Mouse (Mus musculus) megakaryocyte progenitor cell, adult 5-6 weeks (primary cell): ENCODE data around the gene Ankrd13b. TPM values are rescaled to one million over a fixed set of nuclear protein-coding genes. Genes with fewer than 3 reads are reported as not detected.
A peak's percentile ranks its signal among the peaks of the same experiment; 100 is the strongest.

Experiments
- ATAC-seq: replicated peaks from 2 replicates; pipeline ENCODE4 v1.8.0; 2016; ENCODE audit warnings: mild to moderate bottlenecking, moderate TSS enrichment, inconsistent platforms; ENCODE audit not compliant: poor library complexity
- total RNA-seq, 2 experiments: library from RNA; stranded (forward) in 1 of 2; stranded (reverse) in 1 of 2; fragments of 157-497, 149-512 nt in 1 of 2; fragments of 200-1000 nt in 1 of 2; gene quantifications; 2 replicates each; pipeline versions ENCODE4 v1.2.3 to v1.2.4; 2015 to 2017

Ankrd13b gene
- total RNA-seq, 2 experiments from 2014 or later, result 5.7 to 10.4 TPM

DNA sequence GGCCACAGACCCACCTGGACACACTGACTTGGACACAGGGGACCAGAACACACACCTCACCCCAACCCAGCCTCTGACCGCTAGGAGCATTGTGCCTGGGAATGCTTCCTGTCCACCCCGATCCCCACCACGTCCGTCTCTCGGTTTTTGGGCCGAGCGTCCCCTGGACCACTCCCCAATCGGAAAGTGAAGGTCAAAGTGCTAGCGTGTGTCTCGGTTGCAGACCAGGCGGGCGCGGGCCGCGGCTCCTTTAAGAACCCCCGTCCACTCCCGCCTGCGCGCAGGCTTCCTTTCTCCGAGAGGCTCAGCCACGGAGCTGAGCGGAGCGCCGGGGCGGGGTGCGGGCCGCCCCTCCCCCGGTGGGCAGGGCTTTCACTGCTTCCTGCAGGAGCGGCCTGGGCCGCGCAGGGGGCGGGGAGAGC, 3.4 kb upstream of the Ankrd13b start:
- ATAC-seq, result peak; percentile 63

DNA sequence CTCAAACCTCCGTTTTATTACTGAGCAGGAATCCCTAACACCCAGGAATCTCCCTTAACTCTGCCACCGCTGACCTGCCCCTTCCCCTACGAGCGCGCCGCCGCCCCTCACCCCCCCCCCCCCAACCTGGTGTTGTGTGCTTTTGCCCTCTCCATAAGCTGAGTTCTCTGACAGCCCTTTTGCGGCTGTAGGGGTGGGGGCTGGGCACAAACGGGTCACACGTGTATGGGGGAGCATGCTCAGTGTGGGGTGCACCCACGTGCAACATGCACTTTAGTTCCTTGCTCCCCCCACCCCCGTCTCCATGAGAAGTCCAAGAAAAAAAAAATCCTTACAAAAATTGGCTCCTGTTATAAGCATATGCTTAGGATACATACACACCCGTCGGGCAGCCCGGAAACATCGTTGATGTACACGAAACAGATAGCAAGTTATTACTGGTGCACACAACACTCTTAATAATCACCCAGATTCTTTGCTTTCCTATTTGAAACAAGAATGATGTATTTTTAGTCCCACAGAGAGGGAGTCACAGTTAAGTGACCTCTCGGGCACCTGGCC, 2.9 kb upstream of the Ankrd13b start:
- ATAC-seq, result no peak; the same call in 1 of the 2 replicates

DNA sequence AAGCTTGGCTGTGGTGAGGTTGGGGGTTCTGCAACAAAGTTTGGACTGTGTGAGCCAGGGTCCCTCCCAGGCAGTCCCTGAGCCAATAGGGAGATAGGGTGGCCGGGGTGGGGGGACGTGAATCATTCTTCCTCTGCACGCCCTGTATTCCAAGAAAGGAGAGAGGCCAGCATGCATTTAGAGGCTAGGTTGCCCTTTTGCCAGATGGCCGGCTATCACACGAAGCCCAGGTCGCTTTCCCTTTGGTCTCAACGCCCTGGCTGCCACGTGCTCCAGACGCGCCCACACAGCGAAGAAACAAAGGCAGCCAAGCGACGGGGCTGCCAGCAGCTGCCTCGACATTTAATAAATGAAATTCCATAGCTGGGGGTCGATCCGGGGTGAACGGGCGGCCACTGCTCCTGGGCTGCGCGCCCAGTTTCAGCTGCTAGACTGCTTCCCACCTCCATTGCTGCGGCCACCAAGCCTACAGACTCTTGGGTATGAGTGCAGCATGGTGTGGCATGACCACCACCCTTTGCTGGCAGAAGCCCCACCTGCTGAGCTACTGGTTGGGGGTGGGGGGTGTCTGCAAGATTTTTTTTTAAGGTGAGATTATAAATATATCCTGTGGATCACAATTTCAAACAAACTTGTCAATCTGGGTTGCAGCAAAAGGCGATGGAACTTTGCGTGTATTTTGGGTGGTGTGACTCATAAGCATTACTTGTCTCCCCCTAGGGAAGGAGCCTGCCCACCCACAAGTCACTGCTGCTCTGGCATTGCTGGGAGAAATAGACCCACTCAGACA, 2.2 kb upstream of the Ankrd13b start:
- peak; percentile 15 for ATAC-seq

DNA sequence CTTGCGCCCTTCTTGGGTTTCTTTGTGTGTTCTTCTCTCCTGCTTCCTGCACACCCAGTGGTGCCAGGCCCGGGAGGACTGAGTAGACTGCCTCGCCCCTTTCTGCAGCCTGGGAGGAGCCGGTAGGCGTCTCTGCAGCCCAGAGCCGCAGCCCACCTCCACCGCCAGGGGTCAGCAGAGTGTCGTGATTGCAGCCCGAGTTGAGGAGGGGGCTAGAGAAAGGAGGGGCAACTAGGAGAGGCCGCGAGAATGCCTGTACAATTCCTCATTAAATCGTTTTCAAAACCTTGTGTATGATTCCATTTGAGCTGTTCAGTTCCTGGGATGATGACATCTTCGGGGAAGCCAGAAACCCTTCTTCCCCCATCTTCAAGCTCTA, 1.6 kb upstream of the Ankrd13b start:
- ATAC-seq, result peak; percentile 72

DNA sequence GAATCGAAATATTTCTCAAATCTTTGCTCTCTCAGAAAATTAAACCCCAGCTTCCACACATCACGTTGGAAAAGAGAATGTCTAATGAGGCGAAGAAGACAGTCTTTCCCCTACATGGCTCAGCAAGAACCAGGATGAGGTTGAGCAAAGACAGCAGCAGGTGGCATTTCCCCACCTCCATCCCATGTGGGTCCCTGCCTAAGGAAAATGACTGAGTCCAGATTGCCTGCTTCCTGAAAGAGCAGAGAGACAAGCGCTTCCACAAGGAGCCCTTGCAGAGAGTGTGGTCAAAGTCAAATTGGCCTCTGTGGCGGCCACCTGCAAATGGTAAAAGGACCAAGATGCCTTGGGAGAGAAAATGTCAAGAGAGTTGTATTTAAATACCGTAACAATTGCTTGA, 973 bp upstream of the Ankrd13b start:
- ATAC-seq, result no peak

DNA sequence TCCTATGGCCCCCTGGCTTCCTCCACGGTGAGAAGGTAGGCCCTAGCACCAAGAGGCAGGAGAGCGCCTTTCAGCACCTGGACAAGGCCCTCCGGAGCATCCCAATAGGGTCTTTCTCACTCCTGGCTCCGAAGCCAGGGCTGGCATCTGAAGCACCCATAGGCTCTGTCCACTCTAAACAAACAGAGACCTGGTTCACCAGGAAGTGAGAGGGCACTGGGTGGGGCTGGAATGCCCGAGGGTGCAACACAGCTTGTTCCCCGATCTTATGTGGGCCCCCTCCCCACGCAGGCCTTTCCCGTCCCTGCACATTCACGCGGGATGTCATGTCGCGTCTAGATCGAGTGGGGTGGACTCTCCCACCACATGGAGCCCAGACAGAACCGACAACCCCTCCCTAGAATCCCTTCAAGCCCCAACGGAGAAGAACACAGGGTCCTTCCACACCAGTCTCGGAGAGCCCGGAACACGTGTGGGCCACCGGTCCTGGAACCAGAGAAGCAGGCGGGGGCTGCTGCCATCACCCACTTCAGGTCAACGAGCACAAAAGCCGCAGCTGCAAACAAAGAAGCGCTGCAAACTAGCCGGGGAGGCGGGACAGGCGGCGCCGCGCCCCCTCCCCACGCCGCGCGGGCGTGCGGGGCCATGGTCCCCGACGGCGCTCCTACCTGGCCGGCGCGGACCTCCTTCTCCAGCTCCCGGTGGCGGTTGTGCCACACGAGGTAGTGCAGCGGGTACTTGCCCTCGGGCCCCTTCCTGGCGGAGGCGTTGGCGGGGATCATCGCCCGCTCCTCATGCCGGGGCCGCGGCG, 502 bp downstream of the Ankrd13b start:
- no peak for ATAC-seq

DNA sequence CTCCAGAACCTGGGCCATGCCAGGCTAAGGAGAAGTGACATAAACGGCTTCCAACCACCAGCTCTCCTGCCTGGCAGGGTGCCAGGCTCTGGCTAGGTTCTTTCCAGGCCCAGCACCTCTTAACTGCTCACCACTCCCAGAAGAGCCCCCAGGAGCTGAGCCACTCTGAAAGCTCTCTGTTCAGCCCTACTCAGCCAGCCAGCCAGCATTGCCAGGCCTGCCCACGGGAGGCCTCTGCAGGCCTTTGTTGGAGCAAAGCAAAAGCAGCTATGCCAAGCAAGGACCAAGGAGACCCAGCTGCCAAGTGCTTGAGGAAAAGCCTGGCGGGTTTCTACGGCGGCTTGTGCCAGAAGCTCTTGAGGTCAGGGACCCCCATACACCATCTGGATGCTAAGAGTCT, 2.7 kb downstream of the Ankrd13b start:
- ATAC-seq, result no peak

DNA sequence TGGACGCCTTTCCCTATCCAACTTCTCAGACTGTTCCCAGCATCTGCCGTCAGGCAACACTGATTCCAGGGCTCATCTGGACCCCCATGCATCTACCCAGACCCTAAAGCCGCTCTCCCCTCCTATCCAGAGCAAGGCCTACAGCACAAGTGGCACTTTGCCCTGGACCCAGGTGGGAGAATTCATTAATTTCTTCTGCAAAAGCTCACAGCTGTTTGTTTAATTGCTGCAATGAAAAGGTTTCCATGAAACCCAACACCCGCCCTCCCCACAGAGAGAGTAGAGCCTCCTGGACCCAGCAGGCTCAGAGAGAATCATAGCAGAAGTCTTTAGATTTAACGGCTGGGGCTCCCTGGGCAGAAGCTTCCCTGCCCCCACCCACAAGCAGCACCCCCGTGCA, 4.2 kb downstream of the Ankrd13b start:
- ATAC-seq, result no peak

DNA sequence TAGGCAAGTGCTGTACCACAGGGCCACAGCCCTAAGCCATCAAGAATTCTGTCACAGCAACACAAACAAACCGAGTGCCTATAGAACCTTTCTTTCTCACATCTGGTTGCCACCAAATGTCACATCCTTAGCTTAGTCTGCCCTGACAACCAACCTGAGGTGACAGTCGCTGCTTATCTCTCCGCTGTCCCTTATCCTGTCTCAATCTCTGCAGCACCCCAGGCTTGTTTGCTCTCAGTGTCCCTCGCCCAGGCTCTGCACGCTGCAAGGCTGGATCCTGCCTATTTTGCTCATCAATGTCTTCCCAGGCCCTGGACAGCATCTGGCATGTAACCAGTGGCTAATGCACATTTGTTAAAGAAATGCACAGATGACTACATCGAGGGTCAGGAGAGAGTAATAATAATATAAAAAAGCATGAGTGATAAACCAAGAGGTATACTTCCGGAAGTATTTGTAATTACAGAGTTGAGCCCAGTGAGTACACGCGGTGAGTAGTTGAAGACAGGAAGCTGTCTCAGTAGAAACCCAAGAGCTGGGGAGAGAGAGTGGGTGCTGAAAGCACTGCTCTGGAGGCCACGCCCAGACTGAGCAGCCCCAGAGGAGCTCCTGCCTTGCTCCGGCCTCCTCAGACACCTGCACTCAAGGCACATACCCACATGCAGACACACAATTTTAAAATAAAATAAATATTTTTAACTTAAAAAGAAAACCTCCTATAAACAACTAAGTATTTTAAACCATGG, 5.8 kb downstream of the Ankrd13b start:
- ATAC-seq, result peak; percentile 64

DNA sequence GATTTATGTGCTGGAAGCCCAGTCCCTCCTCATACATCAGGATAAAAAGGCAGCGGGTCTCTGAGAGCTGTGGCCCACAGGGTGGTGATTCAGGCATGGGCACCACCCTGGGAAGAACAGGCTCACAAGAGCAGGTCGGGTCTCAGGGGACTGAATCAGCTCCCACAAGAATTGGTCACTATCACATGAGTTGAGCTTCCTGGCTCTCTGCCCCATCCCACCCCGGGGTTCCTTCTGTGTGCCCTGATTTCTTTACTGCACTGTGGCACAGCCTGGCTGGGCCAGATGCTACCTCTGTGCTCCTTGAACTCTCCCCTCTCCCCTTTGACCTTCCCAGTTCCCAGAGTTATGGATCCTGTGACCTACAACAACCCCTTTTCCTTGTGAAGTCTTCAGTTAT, 6.4 kb downstream of the Ankrd13b start:
- ATAC-seq, result no peak

DNA sequence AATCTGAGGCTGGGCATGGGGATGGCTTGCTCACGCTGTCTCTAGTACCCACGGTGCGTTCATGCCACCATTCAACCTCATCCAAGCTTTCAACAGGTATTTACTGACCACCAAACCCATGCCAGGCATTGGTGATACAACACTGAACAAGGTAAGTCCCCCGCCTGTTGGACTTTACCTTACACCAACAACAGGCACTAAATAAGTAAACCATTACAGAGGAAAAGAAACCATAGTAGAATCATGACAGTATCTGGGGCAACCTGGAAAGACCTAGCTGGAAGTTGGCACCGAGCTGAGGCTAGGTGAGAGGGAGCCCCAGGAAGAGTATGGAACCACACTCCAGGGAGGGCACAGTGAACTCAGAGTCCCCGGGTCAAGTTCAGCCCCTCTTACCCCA, 12.6 kb downstream of the Ankrd13b start:
- no peak for ATAC-seq

DNA sequence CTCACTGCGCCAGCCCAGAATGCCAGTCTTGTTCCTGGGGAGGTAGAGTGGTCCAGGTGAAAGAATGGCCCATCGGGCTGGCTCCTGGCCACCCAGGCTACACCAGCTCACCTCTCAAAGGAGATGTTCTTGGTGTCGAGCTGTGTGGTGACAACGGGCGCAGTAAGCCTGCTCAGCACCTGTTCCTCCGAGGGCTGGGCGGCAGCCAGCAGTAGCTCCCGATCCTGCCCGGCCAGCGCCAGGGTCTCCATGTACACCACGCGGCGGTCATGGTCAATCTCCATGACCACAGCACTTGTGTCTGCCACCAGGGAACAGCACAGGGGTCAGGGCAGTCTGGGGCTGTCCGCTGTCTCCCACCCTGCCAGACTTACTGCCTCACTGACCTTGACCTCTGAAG, 13.3 kb downstream of the Ankrd13b start:
- no peak for ATAC-seq

DNA sequence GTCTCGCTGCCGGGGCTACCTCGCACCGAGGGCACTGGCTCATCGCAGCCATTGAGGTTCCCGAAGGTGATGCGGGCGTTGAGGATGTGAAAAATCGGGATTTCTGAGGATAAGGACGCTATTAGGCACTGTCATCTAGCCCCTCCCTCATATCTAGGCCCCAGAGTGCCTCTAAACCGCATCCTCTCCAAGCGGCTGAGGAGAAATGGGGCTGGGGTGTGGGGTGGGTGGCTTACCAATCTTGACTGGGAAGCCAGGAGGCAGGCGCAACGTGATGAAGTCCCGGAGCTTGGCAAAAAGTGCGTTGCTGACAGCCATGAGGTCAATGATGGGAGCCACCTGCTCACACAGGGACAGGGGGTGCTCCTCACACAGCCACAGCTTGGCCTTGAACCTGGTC, 16.7 kb downstream of the Ankrd13b start:
- no peak for ATAC-seq

DNA sequence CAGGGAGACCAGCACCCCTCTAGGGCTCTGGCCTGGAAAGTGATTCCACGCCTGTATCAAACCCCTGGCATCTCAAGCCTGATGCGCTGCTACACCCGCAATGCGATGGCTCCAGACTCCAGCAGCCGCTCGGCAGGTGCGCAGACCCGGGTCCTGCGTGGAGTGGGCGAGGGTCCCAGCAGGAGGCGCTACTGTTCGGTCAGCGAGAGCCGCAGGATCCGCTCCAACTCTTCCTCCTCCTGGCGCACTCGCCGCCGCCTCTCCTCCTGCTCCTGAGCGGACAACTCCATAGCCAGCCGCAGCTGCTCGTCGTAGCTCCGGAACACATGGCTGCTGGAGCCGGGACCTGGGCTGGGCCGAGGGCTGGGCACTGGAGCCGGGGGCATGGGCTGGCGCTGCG, 18.1 kb downstream of the Ankrd13b start:
- ATAC-seq, result no peak

DNA sequence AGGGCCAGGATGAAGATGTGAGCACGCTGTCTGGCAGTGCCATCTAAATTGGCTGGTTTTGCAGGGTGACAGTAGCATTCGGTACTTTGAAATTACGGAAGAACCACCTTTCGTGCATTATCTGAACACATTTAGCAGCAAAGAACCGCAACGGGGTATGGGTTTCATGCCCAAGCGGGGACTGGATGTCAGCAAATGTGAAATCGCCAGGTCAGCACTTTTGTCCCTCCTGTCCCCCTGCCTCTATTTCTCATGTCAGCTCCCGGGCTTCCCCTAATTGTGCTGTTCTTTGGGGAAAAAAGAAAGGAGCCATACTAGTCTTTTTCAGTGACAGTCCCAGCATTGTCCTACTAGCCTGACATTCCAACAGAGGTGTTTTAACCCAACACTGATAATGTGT, 21.1 kb downstream of the Ankrd13b start:
- no peak for ATAC-seq

DNA sequence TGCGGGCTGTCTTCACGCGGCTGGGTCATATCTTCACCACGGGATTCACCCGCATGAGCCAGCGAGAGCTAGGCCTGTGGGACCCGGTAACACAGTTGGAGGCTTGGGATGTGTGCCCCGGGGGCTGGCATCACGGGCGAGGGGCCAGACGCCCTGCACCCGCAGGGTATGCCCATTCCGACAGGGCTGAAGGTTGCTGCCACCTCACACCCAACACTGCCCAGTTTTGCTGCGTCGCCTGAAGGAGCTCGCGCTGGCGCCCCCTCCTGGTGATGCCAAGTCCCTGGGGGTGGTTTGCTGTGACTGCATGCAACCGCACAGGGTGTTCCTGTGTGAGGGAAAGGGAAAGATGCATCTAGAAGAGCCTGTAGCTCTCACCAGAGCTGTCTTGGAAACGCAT, 21.7 kb downstream of the Ankrd13b start:
- ATAC-seq, result peak; percentile 83

DNA sequence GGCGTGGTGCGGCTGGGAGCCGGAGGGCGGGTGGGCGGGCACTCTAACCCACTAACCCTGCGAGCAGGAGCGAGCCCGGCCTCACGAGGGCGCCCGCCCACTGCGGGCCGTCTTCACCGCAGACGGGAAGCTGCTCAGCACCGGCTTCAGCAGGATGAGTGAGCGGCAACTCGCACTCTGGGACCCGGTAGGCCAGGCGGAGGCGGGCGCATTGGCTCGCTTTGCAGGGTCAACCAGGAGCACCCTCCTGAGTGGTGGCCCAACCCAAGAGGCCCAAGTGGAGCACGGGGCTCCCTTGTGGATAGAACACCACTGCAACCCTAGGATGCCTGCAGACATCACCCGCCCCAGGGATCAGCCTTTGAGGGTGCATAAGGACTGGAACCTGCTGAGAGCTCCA, 22.3 kb downstream of the Ankrd13b start:
- peak; percentile 79 for ATAC-seq

DNA sequence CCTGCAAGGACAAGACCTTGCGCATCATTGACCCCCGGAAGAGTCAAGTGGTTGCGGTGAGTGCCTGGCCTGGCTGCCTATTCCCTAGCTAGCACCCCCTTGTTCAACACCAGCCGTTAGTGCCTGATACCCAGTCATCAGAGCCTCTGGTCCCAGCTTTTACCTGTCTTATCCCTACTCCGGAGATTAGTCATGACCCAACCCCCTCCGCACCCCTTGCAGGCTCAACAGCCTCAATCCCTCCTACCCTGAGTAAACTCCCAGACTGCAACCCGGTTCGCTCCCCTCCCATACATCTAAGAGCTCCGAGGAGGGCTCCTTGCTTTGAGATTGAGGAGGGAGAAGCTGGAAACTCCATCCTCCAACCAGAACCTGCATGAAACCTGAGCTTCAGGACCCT, 22.9 kb downstream of the Ankrd13b start:
- no peak for ATAC-seq

DNA sequence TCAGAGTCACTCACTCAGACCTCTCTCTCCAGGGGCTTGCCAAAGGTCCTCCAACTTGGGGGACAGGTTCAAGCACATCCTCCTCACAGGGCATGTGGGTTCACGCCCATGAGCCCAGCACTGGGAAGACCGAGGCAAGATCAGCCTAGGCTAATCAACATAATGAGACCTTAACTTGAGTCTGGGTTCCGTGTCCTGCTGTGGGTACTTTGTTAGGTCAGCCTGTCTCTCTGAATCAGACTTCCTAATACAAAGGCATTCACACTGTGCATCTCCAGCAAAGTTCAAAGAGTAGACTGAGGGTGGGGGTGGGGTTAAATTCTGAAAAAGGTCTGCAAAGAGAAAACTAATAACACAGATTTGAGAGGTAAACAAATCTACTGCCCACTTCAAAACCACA, 24.4 kb downstream of the Ankrd13b start:
- no peak for ATAC-seq

DNA sequence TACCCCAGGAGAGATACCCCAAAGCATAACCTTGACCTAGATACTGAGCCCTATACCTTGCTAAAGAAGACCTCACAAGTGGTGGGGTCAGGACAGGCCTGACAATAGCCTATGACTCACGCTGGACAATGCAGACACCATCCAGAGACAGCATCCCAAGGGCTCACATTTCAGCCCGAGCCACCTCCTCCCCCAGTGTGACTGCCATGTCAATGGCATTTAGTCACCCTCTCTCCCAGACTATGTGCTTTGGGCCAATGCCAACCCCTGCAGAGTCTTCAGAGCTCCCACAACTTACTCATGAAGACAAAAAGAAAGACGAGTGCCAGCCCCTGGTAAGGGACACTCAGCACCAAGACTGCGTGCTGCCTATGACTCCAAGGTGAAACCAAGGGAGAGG, 24.8 kb downstream of the Ankrd13b start:
- no peak for ATAC-seq

DNA sequence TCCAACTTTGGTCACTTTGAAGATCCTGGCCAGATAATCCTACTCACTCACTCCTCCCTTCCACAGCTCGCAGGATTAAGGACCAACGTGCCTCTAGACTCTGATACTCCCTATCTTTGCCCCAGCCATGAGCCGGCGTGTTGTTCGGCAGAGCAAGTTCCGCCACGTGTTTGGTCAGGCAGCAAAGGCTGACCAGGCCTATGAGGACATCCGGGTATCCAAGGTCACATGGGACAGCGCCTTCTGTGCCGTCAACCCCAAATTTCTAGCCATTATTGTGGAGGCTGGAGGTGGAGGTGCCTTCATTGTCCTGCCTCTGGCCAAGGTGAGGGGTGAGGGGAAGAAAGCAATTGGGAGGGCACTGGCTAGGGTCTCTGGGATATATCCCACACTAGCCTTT, 25.7 kb downstream of the Ankrd13b start:
- ATAC-seq, result no peak
